Comparison of ENCODE assay signal across 9 mouse cellular contexts in the genomic region with DNA sequence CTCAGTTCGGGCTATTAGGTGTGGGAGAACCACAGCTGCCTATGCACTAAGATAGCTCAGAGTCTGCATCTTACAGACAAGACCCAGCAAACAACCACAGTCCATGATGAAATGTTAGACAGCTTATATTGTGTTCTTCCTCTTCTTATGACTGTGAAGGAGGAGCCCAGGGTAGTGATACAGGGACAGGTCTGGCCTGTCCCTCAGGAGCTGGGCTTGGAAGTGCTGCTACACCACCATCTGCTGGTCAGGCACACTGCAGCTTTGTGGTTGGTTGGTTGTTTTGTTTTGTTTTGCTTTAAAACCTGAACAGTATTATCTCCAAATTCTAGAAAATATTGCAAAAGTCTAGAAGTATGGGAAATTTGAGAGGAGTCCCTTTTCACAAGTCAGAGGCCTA. TPM values are rescaled to one million over a fixed set of nuclear protein-coding genes. Genes with fewer than 3 reads are reported as not detected.
DNase-seq lines count a peak whose midpoint lies in the region; ATAC-seq and TF ChIP-seq lines count a peak whose summit lies in the region.
"Had no signal": no experiment of that assay in that cellular context is flagged by ENCODE, and none has a peak within 500 bp of the region (broad histone marks: within the 10 kb centered on the region; RNA-seq: fewer than 3 reads in every experiment).

No protein-coding gene starts in this region.

- no peaks in the 10 kb centered on the region for H3K36me3 ChIP-seq in kidney, embryonic 16.5 days (ENCODE audit: insufficient read depth, low read length)
- H3K36me3 ChIP-seq in lung, postnatal 0 days (ENCODE audit: insufficient read depth, low read length): no peaks in the 10 kb centered on the region
- H3K36me3 ChIP-seq: limb, embryonic 13.5 days had no signal

- TF ChIP-seq EP300 in lung, postnatal 0 days (IDR thresholded peaks at IDR 0.05): no peak

- 0 out of 2 replicates have a peak, but pooled peaks cover 5% of the 10 kb centered on the region for H3K4me1 ChIP-seq in kidney, embryonic 16.5 days (ENCODE audit: insufficient read depth, low read length)
- H3K4me1 ChIP-seq in lung, postnatal 0 days (ENCODE audit: insufficient read depth, low read depth, low read length): no peaks in the 10 kb centered on the region

- H3K9ac ChIP-seq in kidney, embryonic 16.5 days (replicated peaks; ENCODE audit: low read length): no peak overlapping the region
- no peak overlapping the region for H3K9ac ChIP-seq in lung, postnatal 0 days (replicated peaks; ENCODE audit: low read depth)
- H3K9ac ChIP-seq: limb, embryonic 13.5 days had no signal

- ATAC-seq in kidney, embryonic 16.5 days (ENCODE audit: low FRiP score, low TSS enrichment): peak; percentile 71; the same call in 1 of the 2 replicates
- peak; percentile 83 for ATAC-seq in lung, postnatal 0 days
- ATAC-seq in activated CD4-positive, CD25-positive, alpha-beta regulatory T cell, adult 4 months: no peak

- TF ChIP-seq CTCF in gastrocnemius, adult 2 months (IDR thresholded peaks at IDR 0.05): peak; percentile 81
- peak; percentile 74 for TF ChIP-seq CTCF in lung, postnatal 0 days (IDR thresholded peaks at IDR 0.05)

- DNase-seq in kidney, adult 8-10 months: no peak
- peak; percentile 66 for DNase-seq in NIH3T3 (ENCODE audit: low read depth)
- peak; percentile 80 for DNase-seq in gastrocnemius, adult 2 months
- DNase-seq in lung, postnatal 0 days (ENCODE audit: low spot score): peak; percentile 65
- DNase-seq in spleen, adult 12 weeks (ENCODE audit: low spot score): no peak
- DNase-seq in thymus, postnatal 25 days: no peak

- no peaks in the 10 kb centered on the region for H3K27me3 ChIP-seq in kidney, embryonic 16.5 days (ENCODE audit: insufficient read depth, low read length)
- H3K27me3 ChIP-seq in lung, postnatal 0 days (replicated peaks; ENCODE audit: insufficient read depth, low read length): no peaks in the 10 kb centered on the region

- H3K4me2 ChIP-seq in kidney, embryonic 16.5 days (replicated peaks; ENCODE audit: low read depth, low read length): no peak overlapping the region
- no peak overlapping the region for H3K4me2 ChIP-seq in lung, postnatal 0 days (replicated peaks; ENCODE audit: low read depth, low read length)
- H3K4me2 ChIP-seq: limb, embryonic 13.5 days had no signal

- intact Hi-C loops in gastrocnemius, adult 2 months (cut with DNase I): loop anchor here (1.0 to 10.0 kb wide), 5 partner anchors 38 to 304 kb away; partner anchors contain the start of genes Six1, Slc38a6 and Trmt5

- no peak overlapping the region for H3K4me3 ChIP-seq in kidney, embryonic 16.5 days (ENCODE audit: low read length)
- 0 out of 2 replicates have a peak overlapping the region, but pooled peaks have one; percentile 14 for H3K4me3 ChIP-seq in gastrocnemius, adult 2 months
- H3K4me3 ChIP-seq in lung, postnatal 0 days (ENCODE audit: low read depth, low read length): no peak overlapping the region
- H3K4me3 ChIP-seq: limb, embryonic 13.5 days had no signal

- H3K27ac ChIP-seq in kidney, embryonic 16.5 days (ENCODE audit: low read length): no peak overlapping the region
- H3K27ac ChIP-seq in gastrocnemius, adult 2 months: peak overlapping the region; percentile 90
- no peak overlapping the region; the same call in 1 of the 2 replicates for H3K27ac ChIP-seq in lung, postnatal 0 days (ENCODE audit: low read length)
- H3K27ac ChIP-seq: limb, embryonic 13.5 days had no signal

- 73% methylated on average over 1 of the region's 1 CpGs for WGBS in kidney, embryonic 16.5 days
- WGBS in lung, postnatal 0 days: 81% methylated on average over 1 of the region's 1 CpGs

- no peaks in the 10 kb centered on the region for H3K9me3 ChIP-seq in kidney, embryonic 16.5 days (ENCODE audit: low read length)
- H3K9me3 ChIP-seq in lung, postnatal 0 days (ENCODE audit: low read length): no peaks in the 10 kb centered on the region
- H3K9me3 ChIP-seq: limb, embryonic 13.5 days had no signal

RNA-seq across cellular contexts. Expression of gene Slc38a6, which starts 38.2 kb away (rescaled TPM):
- 6.0 and 11.4 TPM in 2 replicates for polyA plus RNA-seq in kidney, embryonic 16.5 days (2015; fragmentation: Nextera tagmentation; extraction: Ambion mirVana)
- 1 to 10 TPM; 1.7 to 3.6 TPM for total RNA-seq in gastrocnemius, adult 2 months (2021)
- polyA plus RNA-seq in lung, postnatal 0 days (2015; fragmentation: Nextera tagmentation; extraction: Ambion mirVana): 4.2 and 8.2 TPM in 2 replicates
- polyA plus RNA-seq in activated CD4-positive, CD25-positive, alpha-beta regulatory T cell, adult 4 months (2017; shearing (Covaris generic)): 1 to 10 TPM; 5.5 to 8.7 TPM

RNA-seq across cellular contexts. Expression of gene Trmt5, which starts 38.2 kb away (rescaled TPM):
- 18.5 and 19.5 TPM in 2 replicates for polyA plus RNA-seq in kidney, embryonic 16.5 days (2015; fragmentation: Nextera tagmentation; extraction: Ambion mirVana)
- 1 to 10 TPM; 8.5 to 8.6 TPM for total RNA-seq in gastrocnemius, adult 2 months (2021)
- polyA plus RNA-seq in lung, postnatal 0 days (2015; fragmentation: Nextera tagmentation; extraction: Ambion mirVana): 7.7 and 9.0 TPM in 2 replicates
- polyA plus RNA-seq in activated CD4-positive, CD25-positive, alpha-beta regulatory T cell, adult 4 months (2017; shearing (Covaris generic)): 10 to 100 TPM; 14.9 to 20.9 TPM

Comparison
In these comparisons a context has a peak if more than half of its experiments do, and no peak if none do; other contexts are left out.
1. DNase-seq: peak in NIH3T3 (single experiment), gastrocnemius, adult 2 months (single experiment) and lung, postnatal 0 days (single experiment); none in kidney, adult 8-10 months (0 of 2), spleen, adult 12 weeks (single experiment) and thymus, postnatal 25 days (single experiment).